Mouse (Mus musculus) inflammation-experienced regulatory T-cells, adult 16 weeks (primary cell): ENCODE data around the gene Ubash3a. TPM values are rescaled to one million over a fixed set of nuclear protein-coding genes. Genes with fewer than 3 reads are reported as not detected.

Experiments used
- polyA plus RNA-seq: library from polyadenylated mRNA; unstranded; fragments of 100-300 nt; shearing (Covaris generic); gene quantifications from one replicate; pipeline ENCODE4 v1.2.1, GENCODE M21; 2017

Gene Ubash3a
- 340 TPM for polyA plus RNA-seq

DNA sequence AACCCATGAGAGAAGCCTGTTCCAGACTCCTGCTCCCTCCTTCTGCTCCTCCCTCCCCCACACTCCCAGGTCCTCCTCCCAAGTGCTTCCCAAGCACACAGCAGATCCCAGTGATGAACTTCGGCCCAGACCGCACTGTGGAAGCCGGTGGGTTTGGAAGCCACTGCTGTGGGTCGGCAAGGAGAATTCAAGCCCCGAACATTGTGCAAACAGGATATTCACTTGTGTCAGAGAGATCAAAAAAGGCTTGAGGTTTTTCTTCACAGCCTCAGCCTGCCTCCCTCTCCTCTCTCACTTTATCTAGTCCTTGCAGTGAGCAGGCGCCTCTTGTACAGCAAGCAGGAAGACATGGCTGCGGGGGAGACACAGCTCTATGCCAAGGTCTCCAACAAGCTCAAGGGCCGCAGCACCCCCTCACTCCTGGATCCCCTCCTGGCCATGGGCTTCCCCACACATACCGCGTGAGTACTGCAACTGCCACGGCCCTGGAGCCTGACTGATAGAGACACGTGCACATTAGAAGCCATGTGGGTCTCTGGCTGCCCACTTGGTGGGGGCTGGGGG lies at the start of gene Ubash3a:
Ubash3a (plus strand) TSS at position 103 of the 564 bp plus-strand sequence.

DNA sequence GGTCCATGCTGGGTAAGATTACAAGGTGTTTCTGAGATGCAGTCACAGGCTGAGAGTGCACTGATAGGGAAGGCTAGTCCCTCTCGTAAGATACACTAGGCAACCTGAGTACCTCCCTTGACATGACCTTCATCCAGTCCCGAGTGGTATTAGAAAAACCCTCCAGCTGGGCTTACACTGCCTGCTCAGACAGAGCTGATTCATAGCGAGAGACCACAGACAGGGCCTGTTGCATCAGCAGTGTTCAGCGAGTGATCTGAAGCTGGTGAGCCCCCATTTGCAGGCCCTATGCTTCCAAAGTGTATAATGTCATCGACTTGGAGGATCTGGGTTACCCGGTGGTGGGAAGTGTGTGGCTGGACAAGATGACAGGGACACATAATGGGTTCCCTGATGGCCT lies 42.5 kb upstream of the Ubash3a start, which contains the start of gene Tff1:
Tff1 (minus strand) TSS at position 151 of the 400 bp plus-strand sequence.

DNA sequence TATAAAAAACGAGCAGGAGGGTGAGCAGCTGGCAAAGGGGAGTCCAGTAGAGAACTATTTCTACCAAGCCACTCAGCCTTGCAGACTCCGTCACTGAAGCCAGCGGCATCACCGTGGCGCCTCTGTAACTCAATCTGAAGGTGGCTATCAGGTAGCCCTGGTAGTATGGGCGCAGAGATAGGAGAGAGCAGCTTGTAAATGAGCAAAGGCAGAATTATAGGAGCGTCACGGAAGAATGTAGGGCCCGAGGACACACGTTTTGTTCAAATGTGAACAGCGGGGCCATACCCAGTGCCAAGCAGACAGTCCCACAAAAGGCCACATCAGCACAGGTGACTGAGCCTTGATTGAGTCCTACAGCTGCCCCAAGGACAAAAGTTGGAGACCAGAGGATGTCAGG lies 8.8 kb upstream of the Ubash3a start, which contains the start of gene Tmprss3:
Tmprss3 (minus strand) TSS at position 101 of the 400 bp plus-strand sequence.

DNA sequence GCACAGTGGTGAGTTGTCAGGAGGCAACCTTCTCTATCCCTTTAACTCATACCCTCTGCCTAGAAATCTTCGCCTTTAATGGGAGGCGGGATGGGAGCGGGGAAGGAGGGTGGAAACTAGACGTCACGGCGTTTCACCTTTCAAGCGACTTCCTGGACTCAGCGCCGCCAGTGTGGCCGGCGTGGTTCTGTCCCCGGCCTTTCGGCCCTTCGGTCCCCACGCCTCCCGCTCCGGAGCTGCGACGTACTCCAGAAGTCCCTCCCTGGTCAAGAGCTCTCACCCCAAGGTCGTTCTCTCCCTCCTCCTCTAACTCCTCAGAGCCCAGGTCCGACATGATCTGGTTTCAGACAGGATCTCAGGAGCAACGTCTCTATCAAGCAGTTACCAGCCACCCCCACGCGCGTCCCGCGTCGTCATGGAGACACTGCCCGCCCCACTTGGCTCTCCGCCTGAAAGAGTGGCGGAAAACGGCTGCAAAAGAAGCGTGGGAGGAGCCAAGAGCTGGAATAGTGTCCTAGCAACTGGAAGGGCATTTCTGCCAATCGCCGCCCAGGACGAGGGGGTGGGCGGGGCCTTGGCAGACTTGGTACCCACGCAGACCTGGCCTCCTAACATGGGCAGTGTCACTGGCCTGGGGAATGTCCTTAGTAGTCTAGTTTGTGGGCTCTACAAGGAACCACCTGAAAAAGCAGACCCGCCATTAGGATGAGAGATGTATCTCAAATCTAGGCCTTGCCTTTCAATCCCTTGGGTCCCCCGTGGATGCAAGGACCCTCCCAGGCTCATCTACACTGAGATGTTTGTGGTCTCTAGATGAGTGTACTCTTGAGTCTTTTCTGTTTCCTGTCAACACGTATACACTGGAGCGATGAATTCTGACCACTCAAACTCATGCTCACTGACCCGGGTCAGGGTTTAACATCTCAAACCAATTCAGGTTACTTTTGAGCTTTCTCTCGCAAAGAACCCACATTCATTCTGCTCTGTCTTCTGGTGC lies 69.5 kb downstream of the Ubash3a start, which contains the start of gene Rsph1:
Rsph1 (minus strand) TSS at position 462 of the 997 bp plus-strand sequence.

DNA sequence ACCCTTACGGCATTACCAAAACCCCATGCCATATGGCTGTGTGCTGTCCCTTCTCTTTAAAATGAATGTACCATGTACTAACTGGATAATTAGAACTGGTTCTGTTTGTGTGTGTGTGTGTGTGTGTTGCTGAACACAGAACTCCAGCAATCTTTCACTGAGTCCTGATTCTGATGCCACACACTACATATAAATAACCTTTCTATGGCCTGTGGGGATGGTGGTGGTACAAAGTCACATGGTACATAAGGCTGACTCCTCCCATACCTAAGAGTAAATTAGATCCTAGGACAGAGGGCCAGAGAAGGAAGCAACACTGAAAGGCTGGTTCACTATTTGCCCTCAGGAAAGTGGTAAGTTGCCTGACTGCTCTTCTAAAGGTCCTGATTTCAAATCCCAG lies 78.8 kb downstream of the Ubash3a start, which contains the start of gene Slc37a1:
Slc37a1 (plus strand) TSS at position 301 of the 400 bp plus-strand sequence.

Other genes with a start within 250 kb of the Ubash3a start
- gene Abcg1, start 150.2 kb upstream of the Ubash3a start, polyA plus RNA-seq: 50.7 TPM
- not detected for gene Tff3, start 78.2 kb upstream of the Ubash3a start, polyA plus RNA-seq
- not detected for gene Tff2, start 63.6 kb upstream of the Ubash3a start, polyA plus RNA-seq
- not detected for gene Tff1, start 42.6 kb upstream of the Ubash3a start, polyA plus RNA-seq
- gene Tmprss3, start 8.9 kb upstream of the Ubash3a start, polyA plus RNA-seq: 1.1 TPM
- 1.2 TPM for gene Rsph1, start 69.5 kb downstream of the Ubash3a start, polyA plus RNA-seq
- gene Slc37a1, start 78.9 kb downstream of the Ubash3a start, polyA plus RNA-seq: 45.1 TPM
- 0.68 TPM for gene Pde9a, start 178.3 kb downstream of the Ubash3a start, polyA plus RNA-seq